Mouse (Mus musculus) myocyte (in vitro differentiated cells): ENCODE results near the gene Dmrtb1.

Experiments
- MYOG ChIP-seq, 3 experiments: IDR thresholded peaks; one replicate each; pipeline ENCODE4 v1.6.1; 2011; ENCODE audit warnings: control low read depth in 2 of 3, low read depth in 2 of 3, mild to moderate bottlenecking in 2 of 3; ENCODE audit not compliant: insufficient read length in 2 of 3, control insufficient read depth in 1 of 3, insufficient read depth in 1 of 3
- POLR2A ChIP-seq: IDR thresholded peaks from one replicate; pipeline ENCODE4 v1.6.1; 2011; ENCODE audit warnings: low read depth, mild to moderate bottlenecking, control low read depth, moderate library complexity; ENCODE audit not compliant: insufficient read length
- USF1 ChIP-seq: IDR thresholded peaks from one replicate; pipeline ENCODE4 v1.6.1; 2011; ENCODE audit warnings: low read depth, mild to moderate bottlenecking, control low read depth, moderate library complexity

- TF ChIP-seq POLR2A (no peak), MYOG (IDR thresholded peaks at IDR 0.05; ENCODE audit: control insufficient read depth in 1 of 3, insufficient read depth in 1 of 3, insufficient read length in 2 of 3, low read depth in 2 of 3) (no peak), USF1 (no peak)
These were observed 47.0 kb upstream of the Dmrtb1 start for GRCm38 (mm10) chr4:107731088-107731465.
